Mouse (Mus musculus): ENCODE data around the gene Agfg2.
"Not testable (repeated sequence)": the region's sequence is repeated elsewhere in the genome, so short reads cannot be mapped to it uniquely, and the experiment has no call there.

The Agfg2 gene

GRCm38 (mm10) chr5:137684294-137685123, at the start of gene Agfg2:
TSS of gene Agfg2 (minus strand) at chr5:137684726.
- DNase-seq (ENCODE audit: low spot score): peak; percentile 98

- DNase-seq (ENCODE audit: low spot score): no peak
Measured at GRCm38 (mm10) chr5:137733638-137734288, 49.2 kb upstream of the Agfg2 start.

- no peak for DNase-seq (ENCODE audit: low spot score)
Measured at GRCm38 (mm10) chr5:137726767-137727166, 42.2 kb upstream of the Agfg2 start.

GRCm38 (mm10) chr5:137723840-137724239, 39.3 kb upstream of the Agfg2 start:
- no peak for DNase-seq (ENCODE audit: low spot score)

GRCm38 (mm10) chr5:137720558-137721164, 36.1 kb upstream of the Agfg2 start:
- not testable (repeated sequence) for DNase-seq (ENCODE audit: low spot score)

GRCm38 (mm10) chr5:137719088-137719487, 34.6 kb upstream of the Agfg2 start:
- DNase-seq (ENCODE audit: low spot score): no peak

- no peak for DNase-seq (ENCODE audit: low spot score)
Measured at GRCm38 (mm10) chr5:137718020-137718790, 33.7 kb upstream of the Agfg2 start.

- no peak for DNase-seq (ENCODE audit: low spot score)
Measured at GRCm38 (mm10) chr5:137715685-137716084, 31.2 kb upstream of the Agfg2 start.

- DNase-seq (ENCODE audit: low spot score): no peak
Measured at GRCm38 (mm10) chr5:137713454-137713853, 28.9 kb upstream of the Agfg2 start.

GRCm38 (mm10) chr5:137706913-137707633, 22.5 kb upstream of the Agfg2 start:
- no peak for DNase-seq (ENCODE audit: low spot score)

GRCm38 (mm10) chr5:137705242-137705641, 20.7 kb upstream of the Agfg2 start:
- no peak for DNase-seq (ENCODE audit: low spot score)

GRCm38 (mm10) chr5:137699850-137700249, 15.3 kb upstream of the Agfg2 start:
- no peak for DNase-seq (ENCODE audit: low spot score)

- DNase-seq (ENCODE audit: low spot score): no peak
Measured at GRCm38 (mm10) chr5:137699080-137699479, 14.6 kb upstream of the Agfg2 start.

- no peak for DNase-seq (ENCODE audit: low spot score)
Measured at GRCm38 (mm10) chr5:137695930-137696329, 11.4 kb upstream of the Agfg2 start.

- no peak for DNase-seq (ENCODE audit: low spot score)
Measured at GRCm38 (mm10) chr5:137694796-137695195, 10.3 kb upstream of the Agfg2 start.

GRCm38 (mm10) chr5:137691881-137692280, 7.4 kb upstream of the Agfg2 start:
- DNase-seq (ENCODE audit: low spot score): no peak

- no peak for DNase-seq (ENCODE audit: low spot score)
Measured at GRCm38 (mm10) chr5:137690531-137690930, 6.0 kb upstream of the Agfg2 start.

- DNase-seq (ENCODE audit: low spot score): no peak
Measured at GRCm38 (mm10) chr5:137689974-137690373, 5.4 kb upstream of the Agfg2 start.

GRCm38 (mm10) chr5:137686127-137686790, 1.7 kb upstream of the Agfg2 start:
- DNase-seq (ENCODE audit: low spot score): no peak

- no peak for DNase-seq (ENCODE audit: low spot score)
Measured at GRCm38 (mm10) chr5:137685653-137686052, 1.1 kb upstream of the Agfg2 start.
